Mouse (Mus musculus) lung, embryonic 15.5 days (tissue): ENCODE results near the gene Gm5678. TPM values are rescaled to one million over a fixed set of nuclear protein-coding genes. Genes with fewer than 3 reads are reported as not detected.
"Not testable (repeated sequence)": the region's sequence is repeated elsewhere in the genome, so short reads cannot be mapped to it uniquely, and the experiment has no call there.

Source experiments
- ATAC-seq: fragments of 200-750 bp; cut with Nextera tagmentation; 2 replicates; pipeline ENCODE4 v1.8.0; 2017; ENCODE audit warnings: moderate number of reproducible peaks, borderline replicate concordance; ENCODE audit not compliant: low FRiP score, low TSS enrichment; ENCODE audit errors: extremely low read depth
- H3K27ac ChIP-seq: fragments of 300-500 bp; sonication (generic); 2 replicates; pipeline ENCODE4 v1.5.1; 2015; ENCODE audit warnings: moderate library complexity, mild to moderate bottlenecking, inconsistent platforms
- H3K27me3 ChIP-seq: fragments of 300-500 bp; sonication (generic); 2 replicates; pipeline ENCODE4 v1.6.1; 2015; ENCODE audit warnings: inconsistent platforms
- H3K36me3 ChIP-seq: fragments of 300-500 bp; sonication (generic); 2 replicates; pipeline ENCODE4 v1.6.1; 2015; ENCODE audit warnings: inconsistent platforms
- H3K4me1 ChIP-seq: fragments of 300-500 bp; sonication (generic); 2 replicates; pipeline ENCODE4 v1.6.1; 2015; ENCODE audit warnings: inconsistent platforms
- H3K4me2 ChIP-seq: fragments of 300-500 bp; sonication (generic); 2 replicates; pipeline ENCODE4 v1.6.1; 2015; ENCODE audit warnings: inconsistent platforms, mild to moderate bottlenecking, moderate library complexity
- H3K4me3 ChIP-seq: fragments of 300-500 bp; sonication (generic); 2 replicates; pipeline ENCODE4 v1.5.1; 2015; ENCODE audit warnings: mild to moderate bottlenecking, inconsistent platforms
- H3K9ac ChIP-seq: fragments of 300-500 bp; sonication (generic); 2 replicates; pipeline ENCODE4 v1.6.1; 2015; ENCODE audit warnings: inconsistent platforms
- H3K9me3 ChIP-seq: fragments of 300-500 bp; sonication (generic); 2 replicates; pipeline ENCODE4 v1.6.1; 2016; ENCODE audit warnings: inconsistent platforms
- WGBS: fragments of 180-500 bp; shearing (Covaris S2); methylation state at CpG from one replicate; pipeline ENCODE4 v1.1.7; 2015; 5-methylcytosine and 5-hydroxymethylcytosine counted together
- polyA plus RNA-seq: library from polyadenylated mRNA; unstranded; fragments of >200 nt; fragmentation: Nextera tagmentation; extraction: Ambion mirVana; gene quantifications from 2 replicates; pipeline ENCODE4 v1.2.1, GENCODE M21; 2015

Gene Gm5678
- polyA plus RNA-seq, 1 experiment from 2014 or later, result not detected

GRCm38 (mm10) chr16:93610961-93611360 is 16.9 kb upstream of the Gm5678 start:
- WGBS, result 86% methylated on average over 4 of the region's 4 CpGs
- Histone ChIP-seq H3K9ac (no peak overlapping the region), H3K4me1 (peaks cover 10% of the 10 kb centered on the region; the same call in 1 of the 2 replicates), H3K27ac (no peak overlapping the region), H3K27me3 (no peaks in the 10 kb centered on the region), H3K4me2 (no peak overlapping the region), H3K4me3 (no peak overlapping the region), H3K9me3 (no peaks in the 10 kb centered on the region), H3K36me3 (peaks cover 12% of the 10 kb centered on the region)
- no peak for ATAC-seq

DNA sequence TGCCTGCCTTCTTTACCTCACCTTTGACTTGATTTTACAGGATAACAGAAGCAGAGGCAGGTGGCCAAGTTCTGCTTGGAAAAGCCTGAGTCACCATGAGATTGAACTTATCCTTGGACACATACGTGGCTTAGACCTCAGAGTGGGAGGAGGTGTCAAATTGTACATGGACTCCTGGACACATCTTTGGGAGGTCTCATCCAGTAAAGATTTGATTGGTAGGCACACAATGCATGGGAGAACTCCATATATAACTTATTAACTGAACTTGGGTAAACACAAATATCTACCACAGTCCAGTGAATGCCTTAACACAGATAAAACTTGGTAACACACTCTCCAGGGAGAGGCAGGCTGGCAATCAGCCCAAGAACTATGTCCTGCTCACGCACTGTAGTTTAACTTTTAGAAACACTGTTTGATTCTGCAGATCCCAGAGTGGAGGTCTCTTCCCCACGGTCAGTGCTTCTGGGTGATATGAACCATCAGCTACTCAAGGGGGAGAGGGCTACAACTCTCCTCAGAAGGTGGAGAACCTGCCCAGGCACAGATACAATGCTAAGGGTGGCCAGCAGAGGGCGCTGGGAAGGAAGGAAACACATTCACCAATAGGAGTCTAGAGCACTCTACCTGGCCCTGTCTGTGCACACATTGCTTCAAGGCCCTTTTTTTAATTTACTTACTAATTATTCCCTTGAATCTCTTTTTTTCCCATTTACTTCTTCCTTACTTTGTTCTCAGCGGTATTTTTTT is 12.6 kb upstream of the Gm5678 start:
- Histone ChIP-seq H3K4me3 (no peak overlapping the region), H3K4me1 (no peaks in the 10 kb centered on the region), H3K27ac (no peak overlapping the region), H3K9ac (no peak overlapping the region), H3K4me2 (no peak overlapping the region), H3K9me3 (no peaks in the 10 kb centered on the region), H3K36me3 (peaks cover 12% of the 10 kb centered on the region), H3K27me3 (no peaks in the 10 kb centered on the region)
- no peak for ATAC-seq
- WGBS, result 33% methylated on average over 5 of the region's 5 CpGs

DNA sequence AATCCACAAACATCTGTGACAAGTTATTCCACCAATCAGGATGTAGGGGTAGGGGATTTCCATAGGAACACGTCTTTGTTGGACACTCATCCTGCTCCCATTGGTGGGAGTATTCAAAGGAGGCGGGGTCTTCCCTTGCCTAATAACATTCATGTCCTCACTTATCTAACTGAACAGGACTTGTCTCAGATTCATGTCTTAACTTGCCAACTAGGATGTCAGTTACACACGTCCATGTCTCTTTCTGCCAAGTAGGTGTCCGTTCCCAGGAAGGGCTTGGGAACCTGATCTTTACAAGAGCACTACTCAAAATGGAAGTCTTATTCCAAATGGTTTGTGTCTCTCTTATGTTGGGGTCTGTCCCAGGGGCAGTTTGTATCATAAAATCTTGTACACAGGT is 4.1 kb upstream of the Gm5678 start:
- 81% methylated on average over 4 of the region's 4 CpGs for WGBS
- H3K27ac ChIP-seq, H3K27me3 ChIP-seq, H3K9me3 ChIP-seq, H3K4me1 ChIP-seq, H3K9ac ChIP-seq, H3K4me2 ChIP-seq, H3K36me3 ChIP-seq, H3K4me3 ChIP-seq, ATAC-seq: not testable (repeated sequence)

- H3K9me3 ChIP-seq, result no peaks in the 10 kb centered on the region
- ATAC-seq, result no peak
- no peak overlapping the region for H3K9ac ChIP-seq
- 71% methylated on average over 4 of the region's 4 CpGs for WGBS
- H3K36me3 ChIP-seq, result no peaks in the 10 kb centered on the region
- H3K4me1 ChIP-seq, result no peaks in the 10 kb centered on the region
- no peak overlapping the region for H3K4me3 ChIP-seq
- H3K27ac ChIP-seq, result no peak overlapping the region
- no peak overlapping the region for H3K4me2 ChIP-seq
- H3K27me3 ChIP-seq, result no peaks in the 10 kb centered on the region; the same call in 1 of the 2 replicates
Observed at GRCm38 (mm10) chr16:93624671-93625070, 3.2 kb upstream of the Gm5678 start.

GRCm38 (mm10) chr16:93626745-93627144 is 1.2 kb upstream of the Gm5678 start:
- Histone ChIP-seq H3K9ac (no peak overlapping the region), H3K9me3 (no peaks in the 10 kb centered on the region), H3K27ac (no peak overlapping the region), H3K36me3 (no peaks in the 10 kb centered on the region), H3K4me2 (no peak overlapping the region), H3K27me3 (no peaks in the 10 kb centered on the region; the same call in 1 of the 2 replicates), H3K4me1 (no peaks in the 10 kb centered on the region), H3K4me3 (no peak overlapping the region)
- 3% methylated on average over 1 of the region's 1 CpGs for WGBS
- no peak for ATAC-seq

- no peaks in the 10 kb centered on the region for H3K9me3 ChIP-seq
- no peaks in the 10 kb centered on the region for H3K27me3 ChIP-seq
- no peaks in the 10 kb centered on the region for H3K36me3 ChIP-seq
- H3K4me3 ChIP-seq, result no peak overlapping the region
- no peak overlapping the region for H3K27ac ChIP-seq
- H3K4me1 ChIP-seq, result no peaks in the 10 kb centered on the region
- ATAC-seq, result no peak
- no peak overlapping the region for H3K4me2 ChIP-seq
- H3K9ac ChIP-seq, result no peak overlapping the region
- 29% methylated on average over 4 of the region's 4 CpGs for WGBS
Observed at GRCm38 (mm10) chr16:93644006-93644405, 16.1 kb downstream of the Gm5678 start.

DNA sequence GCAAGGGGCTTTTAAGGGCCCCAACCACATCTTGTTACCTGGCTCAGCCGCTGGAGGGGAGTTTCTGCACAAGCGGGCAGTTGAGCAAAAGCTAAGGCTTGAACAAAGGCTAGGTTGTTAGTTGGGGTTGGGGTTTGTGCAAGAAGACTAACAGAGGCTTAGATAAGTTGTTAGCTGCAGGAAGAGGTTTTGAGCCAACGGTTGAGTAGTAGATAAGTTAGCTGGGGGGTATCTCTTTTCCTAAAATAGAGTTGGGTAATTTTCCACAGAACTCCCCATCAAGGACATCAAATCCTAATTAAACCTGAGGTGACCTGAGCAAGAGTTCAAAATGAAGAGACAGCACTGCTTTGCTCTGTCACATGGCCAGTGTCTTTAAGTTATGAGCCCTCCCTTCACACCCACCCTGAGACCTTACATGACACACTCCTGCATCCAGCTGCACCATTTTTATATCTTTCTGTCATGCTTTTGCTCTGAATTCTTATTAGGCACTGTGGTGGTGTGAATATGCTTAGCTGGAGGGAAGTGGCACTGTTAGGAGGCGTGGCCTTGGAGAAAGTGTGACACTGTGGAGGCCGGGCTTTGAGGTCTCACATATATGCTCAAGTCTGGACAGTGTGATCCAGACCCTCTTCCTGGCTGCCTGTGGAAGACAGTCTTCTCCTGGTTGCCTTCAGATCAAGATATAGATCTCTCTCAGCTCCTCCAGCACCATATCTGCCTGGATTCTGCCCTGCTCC is 20.7 kb downstream of the Gm5678 start:
- no peak for ATAC-seq
- no peak overlapping the region for H3K9ac ChIP-seq
- no peak overlapping the region for H3K4me2 ChIP-seq
- no peak overlapping the region for H3K27ac ChIP-seq
- H3K4me1 ChIP-seq, result no peaks in the 10 kb centered on the region
- no peak overlapping the region for H3K4me3 ChIP-seq
- no peaks in the 10 kb centered on the region for H3K36me3 ChIP-seq
- no peaks in the 10 kb centered on the region for H3K27me3 ChIP-seq
- H3K9me3 ChIP-seq, result no peaks in the 10 kb centered on the region
- 64% methylated on average over 5 of the region's 5 CpGs for WGBS

GRCm38 (mm10) chr16:93667976-93668375 is 40.1 kb downstream of the Gm5678 start:
- no peak overlapping the region for H3K27ac ChIP-seq
- no peak overlapping the region for H3K9ac ChIP-seq
- H3K4me2 ChIP-seq, result no peak overlapping the region
- ATAC-seq, result no peak
- no peaks in the 10 kb centered on the region for H3K4me1 ChIP-seq
- H3K36me3 ChIP-seq, result no peaks in the 10 kb centered on the region
- H3K9me3 ChIP-seq, result no peaks in the 10 kb centered on the region; the same call in 1 of the 2 replicates
- H3K4me3 ChIP-seq, result no peak overlapping the region
- no peaks in the 10 kb centered on the region for H3K27me3 ChIP-seq

DNA sequence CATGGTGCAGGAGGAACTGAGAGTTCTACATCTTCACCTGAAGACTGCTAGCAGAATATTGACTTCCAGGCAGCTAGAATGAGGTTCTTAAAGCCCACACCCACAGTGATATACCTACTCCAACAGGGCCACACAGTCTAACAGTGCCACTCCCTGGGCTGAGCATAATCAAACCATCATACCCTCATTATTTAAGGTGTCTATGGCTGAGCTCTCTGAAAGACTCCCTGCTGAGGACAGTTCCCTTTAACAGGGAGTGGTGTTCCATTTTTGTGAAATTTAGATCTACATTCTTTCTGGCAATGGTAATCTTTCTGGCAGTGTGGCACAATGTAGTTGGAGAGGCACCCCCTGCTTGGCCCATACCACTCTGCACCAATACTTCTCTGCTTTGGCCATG is 41.6 kb downstream of the Gm5678 start:
- H3K4me3 ChIP-seq, result no peak overlapping the region
- no peaks in the 10 kb centered on the region for H3K27me3 ChIP-seq
- H3K9me3 ChIP-seq, result no peaks in the 10 kb centered on the region; the same call in 1 of the 2 replicates
- H3K27ac ChIP-seq, result no peak overlapping the region
- H3K4me2 ChIP-seq, result no peak overlapping the region
- no peak for ATAC-seq
- no peaks in the 10 kb centered on the region for H3K36me3 ChIP-seq
- no peaks in the 10 kb centered on the region for H3K4me1 ChIP-seq
- H3K9ac ChIP-seq, result no peak overlapping the region

GRCm38 (mm10) chr16:93670466-93670865 is 42.6 kb downstream of the Gm5678 start:
- not testable (repeated sequence) for H3K4me2 ChIP-seq, H3K9ac ChIP-seq, H3K27ac ChIP-seq, H3K4me3 ChIP-seq, H3K36me3 ChIP-seq, H3K4me1 ChIP-seq, H3K9me3 ChIP-seq, H3K27me3 ChIP-seq, ATAC-seq
- WGBS, result 35% methylated on average over 4 of the region's 4 CpGs

DNA sequence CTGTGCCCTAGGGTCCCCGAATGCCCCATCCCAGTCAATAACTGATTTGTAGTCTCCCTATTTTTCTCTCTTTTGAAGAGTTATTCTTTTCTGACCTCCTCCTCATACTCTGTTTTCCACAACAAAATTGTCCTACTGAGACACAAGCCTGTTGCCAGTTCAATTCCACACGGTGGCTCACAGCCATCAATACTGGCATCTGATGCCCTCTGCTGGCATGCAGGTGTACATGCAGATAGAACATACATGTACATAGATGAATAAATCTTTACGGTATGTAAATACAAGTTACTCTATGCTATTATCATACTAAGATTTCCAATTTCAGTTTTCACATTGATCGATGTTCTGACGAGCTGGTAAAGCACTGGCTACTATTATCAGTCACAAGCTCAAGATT is 43.2 kb downstream of the Gm5678 start:
- ATAC-seq, result no peak
- WGBS, result 92% methylated on average over 5 of the region's 5 CpGs
- H3K4me3 ChIP-seq, result no peak overlapping the region

GRCm38 (mm10) chr16:93676376-93676775 is 48.5 kb downstream of the Gm5678 start:
- Histone ChIP-seq H3K4me2 (no peak overlapping the region), H3K36me3 (no peaks in the 10 kb centered on the region), H3K4me3 (no peak overlapping the region), H3K4me1 (no peaks in the 10 kb centered on the region), H3K9ac (no peak overlapping the region), H3K27me3 (peaks cover 7% of the 10 kb centered on the region; the same call in 1 of the 2 replicates), H3K9me3 (no peaks in the 10 kb centered on the region), H3K27ac (no peak overlapping the region)
- 77% methylated on average over 5 of the region's 5 CpGs for WGBS
- ATAC-seq, result no peak

More for the DNA sequence above, 43.2 kb downstream of the Gm5678 start:
- Histone ChIP-seq H3K27me3 (no peaks in the 10 kb centered on the region), H3K9ac (no peak overlapping the region), H3K9me3 (no peaks in the 10 kb centered on the region; the same call in 1 of the 2 replicates), H3K36me3 (no peaks in the 10 kb centered on the region), H3K4me2 (no peak overlapping the region), H3K4me1 (no peaks in the 10 kb centered on the region), H3K27ac (no peak overlapping the region)
